Mouse (Mus musculus): ENCODE data around the gene Tcp11l2. TPM values are rescaled to one million over a fixed set of nuclear protein-coding genes. Genes with fewer than 3 reads are reported as not detected.

Tcp11l2 gene
- polyA plus RNA-seq, 1 experiment from 2014 or later: 39.0 TPM

GRCm38 (mm10) chr10:84657437-84658087 is 81.1 kb downstream of the Tcp11l2 start:
- H3K36me3 ChIP-seq: peaks cover 34% of the 10 kb centered on the region
- no peak for DNase-seq
- WGBS (ENCODE audit: insufficient replicate concordance): 51% methylated on average over 6 of the region's 6 CpGs

GRCm38 (mm10) chr10:84658088-84658848 is 81.8 kb downstream of the Tcp11l2 start:
- DNase-seq: no peak
- 46% methylated on average over 18 of the region's 18 CpGs for WGBS (ENCODE audit: insufficient replicate concordance)
- Histone ChIP-seq H3K4me2 (no peak overlapping the region), H3K4me1 (replicated peaks) (no peaks in the 10 kb centered on the region), H3K36me3 (peaks cover 26% of the 10 kb centered on the region), H3K9ac (no peak overlapping the region), H3K27me3 (no peaks in the 10 kb centered on the region), H3K4me3 (replicated peaks) (no peak overlapping the region), H3K9me3 (replicated peaks) (no peaks in the 10 kb centered on the region), H3K27ac (no peak overlapping the region)
- no peak for ATAC-seq (ENCODE audit: low read depth)

More at GRCm38 (mm10) chr10:84657437-84658087, 81.1 kb downstream of the Tcp11l2 start:
- Histone ChIP-seq H3K9me3 (replicated peaks) (no peaks in the 10 kb centered on the region), H3K27ac (no peak overlapping the region), H3K27me3 (no peaks in the 10 kb centered on the region), H3K9ac (no peak overlapping the region), H3K4me1 (replicated peaks) (no peaks in the 10 kb centered on the region), H3K4me3 (replicated peaks) (no peak overlapping the region), H3K4me2 (no peak overlapping the region)
- no peak for ATAC-seq (ENCODE audit: low read depth)

- Histone ChIP-seq H3K4me2 (no peak overlapping the region), H3K9ac (no peak overlapping the region), H3K4me3 (replicated peaks) (no peak overlapping the region), H3K36me3 (peaks cover 34% of the 10 kb centered on the region), H3K27me3 (no peaks in the 10 kb centered on the region), H3K9me3 (replicated peaks) (no peaks in the 10 kb centered on the region), H3K4me1 (replicated peaks) (no peaks in the 10 kb centered on the region), H3K27ac (no peak overlapping the region)
- ATAC-seq (ENCODE audit: low read depth) (no peak), DNase-seq (no peak)
- WGBS (ENCODE audit: insufficient replicate concordance): 80% methylated on average over 3 of the region's 3 CpGs
These were observed 82.9 kb downstream of the Tcp11l2 start for GRCm38 (mm10) chr10:84659281-84659680.

GRCm38 (mm10) chr10:84662138-84662537 is 85.7 kb downstream of the Tcp11l2 start:
- 78% methylated on average over 6 of the region's 6 CpGs for WGBS (ENCODE audit: insufficient replicate concordance)
- Histone ChIP-seq H3K4me2 (no peak overlapping the region), H3K9me3 (replicated peaks) (no peaks in the 10 kb centered on the region), H3K36me3 (peaks cover 35% of the 10 kb centered on the region), H3K9ac (no peak overlapping the region), H3K4me3 (replicated peaks) (no peak overlapping the region), H3K4me1 (replicated peaks) (no peaks in the 10 kb centered on the region), H3K27ac (no peak overlapping the region), H3K27me3 (no peaks in the 10 kb centered on the region)
- no peak for ATAC-seq (ENCODE audit: low read depth)
- DNase-seq: no peak

Other genes starting within 250 kb of the Tcp11l2 start
- 0.12 TPM in 2 replicates for gene Nuak1, start 136.0 kb upstream of the Tcp11l2 start, polyA plus RNA-seq (2015; fragmentation: Nextera tagmentation; extraction: Ambion mirVana)
- 9.8 and 11.3 TPM in 2 replicates for gene Ckap4, start 42.6 kb upstream of the Tcp11l2 start, polyA plus RNA-seq (2015; fragmentation: Nextera tagmentation; extraction: Ambion mirVana)
- 5.7 and 8.4 TPM in 2 replicates for gene Polr3b, start 45.7 kb downstream of the Tcp11l2 start, polyA plus RNA-seq (2015; fragmentation: Nextera tagmentation; extraction: Ambion mirVana)
- not detected in 2 replicates for gene Rfx4, start 179.4 kb downstream of the Tcp11l2 start, polyA plus RNA-seq (2015; fragmentation: Nextera tagmentation; extraction: Ambion mirVana)

Data from liver, embryonic 13.5 days (tissue).